Mouse (Mus musculus): ENCODE measurements around the gene Usp33. TPM values are rescaled to one million over a fixed set of nuclear protein-coding genes. Genes with fewer than 3 reads are reported as not detected.
"Not testable (repeated sequence)": the region's sequence is repeated elsewhere in the genome, so short reads cannot be mapped to it uniquely, and the experiment has no call there.

Gene Usp33
- polyA plus RNA-seq, 1 experiment from 2014 or later: 51.1 TPM

- H3K4me3 ChIP-seq (replicated peaks); H3K36me3 ChIP-seq; H3K9me3 ChIP-seq; H3K9ac ChIP-seq; H3K27ac ChIP-seq; H3K4me2 ChIP-seq (replicated peaks); H3K27me3 ChIP-seq (replicated peaks); H3K4me1 ChIP-seq (replicated peaks): not testable (repeated sequence)
- WGBS: 74% methylated on average over 9 of the region's 9 CpGs
- ATAC-seq: peak; percentile 61
Measured at GRCm38 (mm10) chr3:152316447-152317173, 29.7 kb upstream of the Usp33 start.

- Histone ChIP-seq H3K4me2 (replicated peaks) (no peak overlapping the region), H3K9ac (no peak overlapping the region), H3K36me3 (no peaks in the 10 kb centered on the region), H3K4me3 (replicated peaks) (no peak overlapping the region), H3K9me3 (no peaks in the 10 kb centered on the region), H3K4me1 (replicated peaks) (no peaks in the 10 kb centered on the region), H3K27ac (no peak overlapping the region), H3K27me3 (replicated peaks) (no peaks in the 10 kb centered on the region)
- WGBS: 90% methylated on average over 10 of the region's 10 CpGs
- peak; percentile 23; the same call in 1 of the 2 replicates for ATAC-seq
Measured at GRCm38 (mm10) chr3:152320972-152321645, 25.2 kb upstream of the Usp33 start.

- H3K9me3 ChIP-seq: no peaks in the 10 kb centered on the region
- H3K27me3 ChIP-seq (replicated peaks): no peaks in the 10 kb centered on the region
- H3K9ac ChIP-seq: no peak overlapping the region
- H3K4me2 ChIP-seq (replicated peaks): no peak overlapping the region
- H3K4me3 ChIP-seq (replicated peaks): no peak overlapping the region
- no peaks in the 10 kb centered on the region for H3K36me3 ChIP-seq
- 73% methylated on average over 8 of the region's 8 CpGs for WGBS
- no peaks in the 10 kb centered on the region for H3K4me1 ChIP-seq (replicated peaks)
- peak overlapping the region; percentile 7; the same call in 1 of the 2 replicates for H3K27ac ChIP-seq
- ATAC-seq: peak; percentile 80
Measured at GRCm38 (mm10) chr3:152321765-152322547, 24.3 kb upstream of the Usp33 start.

- Histone ChIP-seq H3K4me1 (replicated peaks) (no peaks in the 10 kb centered on the region), H3K4me2 (replicated peaks) (no peak overlapping the region), H3K27me3 (replicated peaks) (no peaks in the 10 kb centered on the region), H3K27ac (no peak overlapping the region), H3K9me3 (no peaks in the 10 kb centered on the region), H3K4me3 (replicated peaks) (no peak overlapping the region), H3K9ac (no peak overlapping the region), H3K36me3 (peaks cover 12% of the 10 kb centered on the region)
- 95% methylated on average over 6 of the region's 6 CpGs for WGBS
- no peak for ATAC-seq
Measured at GRCm38 (mm10) chr3:152332104-152332503, 14.2 kb upstream of the Usp33 start.

GRCm38 (mm10) chr3:152332545-152333300 is 13.6 kb upstream of the Usp33 start:
- Histone ChIP-seq H3K4me1 (replicated peaks) (no peaks in the 10 kb centered on the region), H3K9ac (no peak overlapping the region), H3K36me3 (peaks cover 14% of the 10 kb centered on the region), H3K9me3 (no peaks in the 10 kb centered on the region), H3K27me3 (replicated peaks) (no peaks in the 10 kb centered on the region), H3K4me3 (replicated peaks) (no peak overlapping the region), H3K4me2 (replicated peaks) (no peak overlapping the region), H3K27ac (no peak overlapping the region)
- WGBS: 89% methylated on average over 15 of the region's 15 CpGs
- ATAC-seq: peak; percentile 15; the same call in 1 of the 2 replicates

GRCm38 (mm10) chr3:152333641-152334040 is 12.6 kb upstream of the Usp33 start:
- Histone ChIP-seq H3K27me3 (replicated peaks) (no peaks in the 10 kb centered on the region), H3K4me1 (replicated peaks) (no peaks in the 10 kb centered on the region), H3K36me3 (peaks cover 14% of the 10 kb centered on the region), H3K4me3 (replicated peaks) (no peak overlapping the region), H3K9me3 (no peaks in the 10 kb centered on the region), H3K4me2 (replicated peaks) (no peak overlapping the region), H3K9ac (no peak overlapping the region), H3K27ac (no peak overlapping the region)
- WGBS: 91% methylated on average over 10 of the region's 10 CpGs
- no peak for ATAC-seq

- H3K9me3 ChIP-seq: no peaks in the 10 kb centered on the region
- H3K36me3 ChIP-seq: peaks cover 14% of the 10 kb centered on the region
- no peak overlapping the region for H3K4me2 ChIP-seq (replicated peaks)
- WGBS: 78% methylated on average over 8 of the region's 8 CpGs
- no peak overlapping the region for H3K27ac ChIP-seq
- no peak overlapping the region for H3K4me3 ChIP-seq (replicated peaks)
- 0 out of 2 replicates have a peak, but pooled peaks cover 5% of the 10 kb centered on the region for H3K4me1 ChIP-seq (replicated peaks)
- no peak for ATAC-seq
- no peak overlapping the region for H3K9ac ChIP-seq
- H3K27me3 ChIP-seq (replicated peaks): no peaks in the 10 kb centered on the region
Measured at GRCm38 (mm10) chr3:152336085-152336484, 10.2 kb upstream of the Usp33 start.

GRCm38 (mm10) chr3:152339862-152340557 is 6.3 kb upstream of the Usp33 start, which contains the start of gene Miga1:
Miga1 (minus strand) TSS chr3:152340407.
- peak within 1 kb of the TSS; percentile 76 for H3K9ac ChIP-seq
- H3K36me3 ChIP-seq: peaks cover 7% of the 10 kb centered on the region; the same call in 1 of the 2 replicates
- 0 out of 2 replicates have a peak, but pooled peaks cover 5% of the 10 kb centered on the region for H3K4me1 ChIP-seq (replicated peaks)
- H3K27ac ChIP-seq: peak within 1 kb of the TSS; percentile 66
- 2% methylated on average over 54 of the region's 54 CpGs for WGBS
- peak within 1 kb of the TSS; percentile 66 for H3K4me2 ChIP-seq (replicated peaks)
- H3K27me3 ChIP-seq (replicated peaks): no peaks in the 10 kb centered on the region
- H3K4me3 ChIP-seq (replicated peaks): peak within 1 kb of the TSS; percentile 89
- ATAC-seq: peak; percentile 90
- H3K9me3 ChIP-seq: no peaks in the 10 kb centered on the region

GRCm38 (mm10) chr3:152342961-152343517 is 3.2 kb upstream of the Usp33 start:
- Histone ChIP-seq H3K27me3 (replicated peaks) (no peaks in the 10 kb centered on the region), H3K4me1 (replicated peaks) (0 out of 2 replicates have a peak, but pooled peaks cover 8% of the 10 kb centered on the region), H3K4me3 (replicated peaks) (no peak overlapping the region), H3K9ac (no peak overlapping the region), H3K36me3 (no peaks in the 10 kb centered on the region), H3K27ac (no peak overlapping the region), H3K4me2 (replicated peaks) (no peak overlapping the region), H3K9me3 (no peaks in the 10 kb centered on the region)
- 88% methylated on average over 15 of the region's 15 CpGs for WGBS
- ATAC-seq: no peak

GRCm38 (mm10) chr3:152346633-152347141 is 409 bp downstream of the Usp33 start:
- WGBS: 1% methylated on average over 45 of the region's 54 CpGs
- Histone ChIP-seq H3K9me3 (no peaks in the 10 kb centered on the region), H3K4me3 (replicated peaks) (peak overlapping the region; percentile 69), H3K4me2 (replicated peaks) (peak overlapping the region; percentile 60), H3K4me1 (replicated peaks) (peaks cover 20% of the 10 kb centered on the region; the same call in 1 of the 2 replicates), H3K27me3 (replicated peaks) (no peaks in the 10 kb centered on the region), H3K9ac (peak overlapping the region; percentile 82), H3K27ac (peak overlapping the region; percentile 76), H3K36me3 (no peaks in the 10 kb centered on the region)
- ATAC-seq: peak; percentile 70

GRCm38 (mm10) chr3:152347227-152347626 is 949 bp downstream of the Usp33 start:
- H3K27ac ChIP-seq: no peak overlapping the region
- 40% methylated on average over 3 of the region's 3 CpGs for WGBS

More at GRCm38 (mm10) chr3:152347227-152347626, 949 bp downstream of the Usp33 start:
- H3K4me2 ChIP-seq (replicated peaks): peak overlapping the region; percentile 60
- peak overlapping the region; percentile 69 for H3K4me3 ChIP-seq (replicated peaks)
- no peaks in the 10 kb centered on the region for H3K9me3 ChIP-seq
- H3K27me3 ChIP-seq (replicated peaks): no peaks in the 10 kb centered on the region
- ATAC-seq: no peak
- H3K9ac ChIP-seq: peak overlapping the region; percentile 82
- peaks cover 20% of the 10 kb centered on the region; the same call in 1 of the 2 replicates for H3K4me1 ChIP-seq (replicated peaks)
- H3K36me3 ChIP-seq: no peaks in the 10 kb centered on the region

Data from intestine, embryonic 15.5 days (tissue).